In the genomic region with DNA sequence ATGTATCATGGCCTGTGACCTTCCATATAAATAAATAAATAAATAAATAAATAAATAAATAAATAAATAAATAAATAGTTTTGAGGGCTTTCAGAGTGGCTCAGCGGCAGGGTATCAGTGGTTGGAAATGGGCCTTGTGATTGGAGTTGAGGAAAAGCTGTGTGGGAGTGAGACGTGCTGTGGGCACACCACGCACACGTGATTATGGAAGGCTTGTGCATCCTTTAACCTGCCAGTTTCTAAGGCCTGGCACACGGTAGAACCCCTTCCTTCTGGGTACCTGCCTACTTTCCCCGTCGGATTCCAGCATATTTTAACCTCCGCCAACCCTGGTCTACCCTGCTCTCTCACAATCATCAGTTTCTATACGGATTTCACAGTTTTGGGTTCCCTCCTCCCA, we compare ENCODE assay signal across 8 mouse cellular contexts. TPM values are rescaled to one million over a fixed set of nuclear protein-coding genes. Genes with fewer than 3 reads are reported as not detected.
DNase-seq lines count a peak whose midpoint lies in the region; ATAC-seq and TF ChIP-seq lines count a peak whose summit lies in the region.

No protein-coding gene starts in this region.

- peak overlapping the region; percentile 80 for H3K4me2 ChIP-seq in limb, embryonic 13.5 days (replicated peaks)
- peak overlapping the region; percentile 93 for H3K4me2 ChIP-seq in stomach, embryonic 15.5 days

- no peaks in the 10 kb centered on the region for H3K9me3 ChIP-seq in limb, embryonic 13.5 days
- H3K9me3 ChIP-seq in stomach, embryonic 15.5 days: no peaks in the 10 kb centered on the region

- no peak overlapping the region; the same call in 1 of the 2 replicates for H3K27ac ChIP-seq in testis, adult 2 months (ENCODE audit: control insufficient read depth, insufficient read depth, low read depth, low read length)
- no peak overlapping the region for H3K27ac ChIP-seq in limb, embryonic 13.5 days
- H3K27ac ChIP-seq in stomach, embryonic 15.5 days: peak overlapping the region; percentile 61; the same call in 1 of the 2 replicates

- H3K36me3 ChIP-seq in testis, adult 2 months (ENCODE audit: control insufficient read depth, insufficient read depth, low read length): no peaks in the 10 kb centered on the region
- H3K36me3 ChIP-seq in limb, embryonic 13.5 days: no peaks in the 10 kb centered on the region
- H3K36me3 ChIP-seq in stomach, embryonic 15.5 days: peaks cover 8% of the 10 kb centered on the region

- no peak for TF ChIP-seq POLR2A in testis, adult 2 months (IDR thresholded peaks at IDR 0.05; ENCODE audit: control insufficient read depth, low read depth, low read length)

- H3K27me3 ChIP-seq in testis, adult 2 months (ENCODE audit: control insufficient read depth, insufficient read depth, low read length): no peaks in the 10 kb centered on the region
- peaks cover 36% of the 10 kb centered on the region for H3K27me3 ChIP-seq in limb, embryonic 13.5 days
- peaks cover 24% of the 10 kb centered on the region for H3K27me3 ChIP-seq in stomach, embryonic 15.5 days (replicated peaks)

- DNase-seq in frontal cortex, postnatal 36 days (ENCODE audit: low spot score in 2 of 2): no peak
- no peak for DNase-seq in testis, postnatal 10 days (ENCODE audit: low spot score)
- DNase-seq in left cerebral cortex, adult 11 months (ENCODE audit: low spot score): no peak
- DNase-seq in thymus, postnatal 25 days: no peak

- peak; percentile 9; the same call in 1 of the 2 replicates for ATAC-seq in frontal cortex, adult (ENCODE audit: low TSS enrichment)
- 0 out of 2 replicates have a peak, but pooled peaks have one; percentile 16 for ATAC-seq in limb, embryonic 13.5 days (ENCODE audit: low FRiP score, low read depth)
- ATAC-seq in stomach, embryonic 15.5 days (ENCODE audit: insufficient read depth, low FRiP score, low read depth): peak; percentile 33; the same call in 1 of the 2 replicates

- WGBS in limb, embryonic 13.5 days: 29% methylated on average over 9 of the region's 9 CpGs
- WGBS in stomach, embryonic 15.5 days: 18% methylated on average over 9 of the region's 9 CpGs

- peaks cover 20% of the 10 kb centered on the region for H3K4me1 ChIP-seq in testis, adult 2 months (ENCODE audit: control insufficient read depth, insufficient read depth, low read length)
- peaks cover 18% of the 10 kb centered on the region for H3K4me1 ChIP-seq in limb, embryonic 13.5 days
- H3K4me1 ChIP-seq in stomach, embryonic 15.5 days: peaks cover 9% of the 10 kb centered on the region; the same call in 1 of the 2 replicates

- peak overlapping the region; percentile 32 for H3K9ac ChIP-seq in limb, embryonic 13.5 days
- 0 out of 2 replicates have a peak overlapping the region, but pooled peaks have one; percentile 32 for H3K9ac ChIP-seq in stomach, embryonic 15.5 days

- H3K4me3 ChIP-seq in testis, adult 2 months (ENCODE audit: control insufficient read depth, low read depth, low read length): peak overlapping the region; percentile 85
- peak overlapping the region; percentile 66 for H3K4me3 ChIP-seq in limb, embryonic 13.5 days
- peak overlapping the region; percentile 63 for H3K4me3 ChIP-seq in stomach, embryonic 15.5 days (replicated peaks)

- peak; percentile 2; the same call in 1 of the 2 replicates for TF ChIP-seq CTCF in testis, adult 2 months (IDR thresholded peaks at IDR 0.05; ENCODE audit: control insufficient read depth, insufficient read depth, insufficient replicate concordance, low read depth, low read length)

RNA-seq across cellular contexts. Expression of gene Grb7, which starts 10.8 kb away (rescaled TPM):
- polyA plus RNA-seq in testis, adult 2 months (2012; rRNA removed): 2.4 and 3.1 TPM in 2 replicates
- 5.2 and 6.7 TPM in 2 replicates for polyA plus RNA-seq in limb, embryonic 13.5 days (2015; fragmentation: Nextera tagmentation; extraction: Ambion mirVana)
- 44.7 and 56.1 TPM in 2 replicates for polyA plus RNA-seq in stomach, embryonic 15.5 days (2015; fragmentation: Nextera tagmentation; extraction: Ambion mirVana)

RNA-seq across cellular contexts. Expression of gene Mien1, which starts 18.2 kb away (rescaled TPM):
- 53.1 and 68.0 TPM in 2 replicates for polyA plus RNA-seq in testis, adult 2 months (2012; rRNA removed)
- polyA plus RNA-seq in limb, embryonic 13.5 days (2015; fragmentation: Nextera tagmentation; extraction: Ambion mirVana): 76.0 and 79.4 TPM in 2 replicates
- 137 and 142 TPM in 2 replicates for polyA plus RNA-seq in stomach, embryonic 15.5 days (2015; fragmentation: Nextera tagmentation; extraction: Ambion mirVana)

RNA-seq across cellular contexts. Expression of gene Erbb2, which starts 44.7 kb away (rescaled TPM):
- 1.5 and 1.9 TPM in 2 replicates for polyA plus RNA-seq in testis, adult 2 months (2012; rRNA removed)
- polyA plus RNA-seq in limb, embryonic 13.5 days (2015; fragmentation: Nextera tagmentation; extraction: Ambion mirVana): 47.3 and 53.0 TPM in 2 replicates
- 40.6 and 42.4 TPM in 2 replicates for polyA plus RNA-seq in stomach, embryonic 15.5 days (2015; fragmentation: Nextera tagmentation; extraction: Ambion mirVana)

RNA-seq across cellular contexts. Expression of gene Pgap3, which starts 56.7 kb away (rescaled TPM):
- 4.9 and 6.1 TPM in 2 replicates for polyA plus RNA-seq in testis, adult 2 months (2012; rRNA removed)
- 10.4 and 12.4 TPM in 2 replicates for polyA plus RNA-seq in limb, embryonic 13.5 days (2015; fragmentation: Nextera tagmentation; extraction: Ambion mirVana)
- polyA plus RNA-seq in stomach, embryonic 15.5 days (2015; fragmentation: Nextera tagmentation; extraction: Ambion mirVana): 13.0 and 15.7 TPM in 2 replicates

Comparison
In these comparisons a context has a peak if more than half of its experiments do, and no peak if none do; other contexts are left out.
1. RNA of gene Erbb2, which starts 44.7 kb away (polyA plus RNA-seq): 47.3 to 53.0 TPM in limb, embryonic 13.5 days and 40.6 to 42.4 TPM in stomach, embryonic 15.5 days; 1.5 to 1.9 TPM in testis, adult 2 months; every median in the first group is over 10 times any median in the second.
2. Peak in every context shown above with its lines, with median percentiles within 50 percentile points of each other: ATAC-seq and H3K4me3 ChIP-seq.